Mouse (Mus musculus) adrenal gland, postnatal 36 days (tissue): ENCODE results near the gene Slc47a2. TPM values are rescaled to one million over a fixed set of nuclear protein-coding genes. Genes with fewer than 3 reads are reported as not detected.
"Not testable (repeated sequence)": the region's sequence is repeated elsewhere in the genome, so short reads cannot be mapped to it uniquely, and the experiment has no call there.

Experiments used
- DNase-seq, 2 experiments: peaks; one replicate each; pipeline ENCODE4 v3.0.0; 2021; ENCODE audit warnings: mixed read lengths in 1 of 2
- total RNA-seq, 2 experiments: library from RNA; stranded (reverse); gene quantifications; 2 replicates each; pipeline ENCODE4 v1.2.3; 2021

The Slc47a2 gene
- total RNA-seq, 2 experiments from 2014 or later, result not detected

DNA sequence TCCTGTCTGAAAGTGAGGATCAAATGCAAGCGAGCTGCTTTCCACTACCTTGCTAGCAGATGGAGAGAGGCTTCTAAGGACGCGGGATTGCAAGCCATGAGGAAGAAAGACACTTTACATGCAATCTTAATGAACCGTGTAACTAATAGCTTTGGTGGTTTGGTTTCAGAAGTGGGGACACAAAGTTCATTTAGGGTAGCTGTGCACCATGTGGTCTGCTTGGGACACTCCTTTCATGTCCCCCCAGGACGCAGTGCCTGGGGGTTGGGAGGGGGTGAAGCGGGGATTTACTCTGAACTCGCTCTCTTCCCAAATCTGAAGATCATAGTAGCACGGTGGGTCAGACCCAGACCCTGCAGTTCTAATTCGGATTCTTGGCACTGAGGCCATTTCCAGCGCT is 689 bp downstream of the Slc47a2 start:
- no peak for DNase-seq

DNA sequence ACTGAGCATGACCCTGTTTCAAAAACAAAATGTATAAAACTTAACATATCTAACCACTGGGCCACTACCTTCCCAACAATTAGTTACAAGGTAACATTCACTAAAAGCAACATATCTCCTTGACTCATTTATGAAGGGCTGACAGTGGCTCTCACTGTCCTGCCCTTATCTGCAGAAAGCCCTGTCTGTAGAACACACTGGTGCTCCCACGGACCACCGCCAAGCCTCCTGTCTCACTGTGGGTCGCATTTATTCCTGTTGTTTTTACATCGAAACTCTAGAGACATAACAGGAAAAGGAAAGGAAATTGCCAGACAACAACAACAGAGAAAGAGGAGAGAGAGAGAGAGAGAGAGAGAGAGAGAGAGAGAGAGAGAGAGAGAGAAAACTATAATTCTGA is 1.4 kb downstream of the Slc47a2 start:
- no peak for DNase-seq

GRCm38 (mm10) chr11:61340374-61340773 is 2.3 kb downstream of the Slc47a2 start:
- DNase-seq, result no peak

GRCm38 (mm10) chr11:61337586-61337985 is 5.1 kb downstream of the Slc47a2 start:
- no peak for DNase-seq

GRCm38 (mm10) chr11:61320904-61321687 is 21.6 kb downstream of the Slc47a2 start:
- no peak for DNase-seq

DNA sequence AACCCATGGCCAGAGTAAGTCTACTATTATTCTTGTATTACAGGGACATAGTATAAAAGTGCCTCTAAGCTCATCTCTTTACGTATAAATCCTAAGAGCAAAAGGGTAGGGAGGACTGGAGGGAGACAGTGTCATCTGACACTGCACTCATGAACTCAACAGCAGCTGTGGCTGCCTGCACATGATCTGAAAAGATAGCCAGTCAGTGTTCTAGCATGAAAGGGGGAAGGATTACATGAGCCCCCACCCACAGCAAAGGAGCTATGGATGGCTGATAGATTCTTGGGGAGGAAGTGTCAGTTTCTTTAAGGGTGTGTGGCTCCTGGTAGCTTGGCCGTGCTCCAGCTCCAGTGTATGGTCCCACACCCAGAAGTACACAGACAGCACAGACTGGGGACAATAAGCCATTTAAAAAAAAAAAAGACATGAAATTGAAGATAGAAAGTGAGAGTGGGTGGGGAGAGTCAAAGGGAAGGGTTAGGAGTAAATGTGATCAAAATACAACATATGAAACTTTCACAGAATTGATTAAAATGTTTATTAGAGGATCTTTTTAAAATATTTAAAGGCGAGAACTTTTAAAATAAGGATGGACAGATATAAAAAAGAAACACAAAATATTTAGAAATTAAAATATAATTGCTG is 22.6 kb downstream of the Slc47a2 start:
- no peak for DNase-seq

GRCm38 (mm10) chr11:61319233-61319922 is 23.3 kb downstream of the Slc47a2 start:
- DNase-seq, result no peak

- DNase-seq, result peak; percentile 32 to 65
Observed at GRCm38 (mm10) chr11:61316864-61317263, 25.8 kb downstream of the Slc47a2 start.

DNA sequence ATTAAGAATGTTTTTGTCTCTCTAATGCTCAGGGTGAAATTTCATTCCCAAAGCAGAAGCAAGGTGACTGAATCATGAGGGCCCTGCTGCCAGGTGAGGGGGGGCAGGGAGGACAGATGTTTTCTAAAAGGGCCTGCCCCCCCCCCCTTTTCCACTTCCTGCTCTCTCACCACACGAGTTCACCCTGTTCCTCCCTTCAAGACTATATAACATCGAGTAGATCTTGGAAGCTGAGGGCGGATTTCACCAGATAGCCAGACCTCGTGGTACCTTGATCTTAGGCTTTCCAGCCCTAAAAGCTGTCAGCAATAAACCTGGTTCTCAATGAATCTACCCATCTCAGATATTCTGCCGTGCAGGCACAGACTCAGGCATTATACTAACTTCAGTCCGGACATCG is 32.3 kb downstream of the Slc47a2 start:
- DNase-seq, result no peak

- DNase-seq, result no peak
Observed at GRCm38 (mm10) chr11:61309831-61310230, 32.8 kb downstream of the Slc47a2 start.

DNA sequence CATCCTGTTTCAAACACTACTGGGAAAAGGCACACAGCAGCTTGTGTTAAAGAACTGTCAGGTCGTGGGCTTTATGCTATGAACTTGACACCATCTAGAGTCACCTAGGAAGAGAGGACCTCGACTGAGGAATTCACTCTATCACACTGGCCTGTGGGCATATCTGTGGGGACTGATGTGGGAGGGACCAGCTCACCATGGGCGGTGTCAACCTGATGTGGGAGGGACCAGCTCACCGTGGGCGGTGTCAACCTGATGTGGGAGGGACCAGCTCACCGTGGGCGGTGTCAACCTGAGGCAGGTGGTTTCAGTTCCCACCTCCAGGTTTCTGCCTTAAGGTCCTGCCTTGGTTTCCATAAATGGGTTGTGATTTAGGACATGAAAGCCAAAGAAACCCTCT is 34.9 kb downstream of the Slc47a2 start:
- no peak for DNase-seq

- peak; percentile 31 to 45 for DNase-seq
Observed at GRCm38 (mm10) chr11:61305377-61305776, 37.3 kb downstream of the Slc47a2 start.

DNA sequence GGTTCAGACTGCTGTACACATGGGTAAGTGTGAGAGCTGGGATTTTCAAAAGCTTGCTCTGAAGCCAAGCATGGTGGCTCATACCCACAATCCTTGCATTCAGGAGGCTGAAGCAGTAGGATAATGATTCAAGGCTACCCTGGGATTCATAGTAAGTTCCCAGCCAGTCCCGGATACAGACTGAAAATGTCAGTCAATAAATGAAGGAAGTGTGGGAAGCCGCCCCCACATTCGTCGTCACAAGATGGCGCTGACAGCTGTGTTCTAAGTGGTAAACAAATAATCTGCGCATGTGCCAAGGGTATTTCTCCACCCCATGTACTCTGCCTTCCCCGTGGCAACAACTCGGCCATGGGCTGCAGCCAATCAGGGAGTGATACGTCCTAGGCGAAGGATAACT is 38.1 kb downstream of the Slc47a2 start:
- not testable (repeated sequence) for DNase-seq

GRCm38 (mm10) chr11:61300716-61301392 is 41.8 kb downstream of the Slc47a2 start:
- peak; percentile 30 to 37 for DNase-seq

- DNase-seq, result no peak
Observed at GRCm38 (mm10) chr11:61300205-61300604, 42.5 kb downstream of the Slc47a2 start.

DNA sequence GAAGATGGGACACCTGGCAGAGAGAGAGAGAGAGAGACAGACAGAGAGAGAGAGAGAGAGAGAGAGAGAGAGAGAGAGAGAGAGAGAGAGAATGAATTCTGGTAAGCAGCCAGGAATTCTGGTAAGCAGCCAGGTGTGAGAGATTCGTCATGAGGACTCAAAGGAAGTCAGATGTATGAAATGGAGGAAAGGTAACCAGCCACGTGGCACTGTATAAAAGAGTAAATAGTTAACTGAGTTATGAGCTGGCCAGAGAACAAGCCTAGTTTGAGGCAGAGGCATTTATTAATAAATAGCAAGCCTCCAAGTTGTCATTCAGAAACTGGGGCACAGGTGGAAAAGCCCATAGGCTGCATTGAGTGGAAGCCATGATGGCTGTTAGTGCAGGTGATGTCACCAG is 44.8 kb downstream of the Slc47a2 start:
- DNase-seq, result no peak

GRCm38 (mm10) chr11:61297326-61297725 is 45.3 kb downstream of the Slc47a2 start:
- DNase-seq, result no peak

- no peak for DNase-seq
Observed at GRCm38 (mm10) chr11:61296556-61296955, 46.1 kb downstream of the Slc47a2 start.

- DNase-seq, result no peak
Observed at GRCm38 (mm10) chr11:61295556-61295955, 47.1 kb downstream of the Slc47a2 start.

DNA sequence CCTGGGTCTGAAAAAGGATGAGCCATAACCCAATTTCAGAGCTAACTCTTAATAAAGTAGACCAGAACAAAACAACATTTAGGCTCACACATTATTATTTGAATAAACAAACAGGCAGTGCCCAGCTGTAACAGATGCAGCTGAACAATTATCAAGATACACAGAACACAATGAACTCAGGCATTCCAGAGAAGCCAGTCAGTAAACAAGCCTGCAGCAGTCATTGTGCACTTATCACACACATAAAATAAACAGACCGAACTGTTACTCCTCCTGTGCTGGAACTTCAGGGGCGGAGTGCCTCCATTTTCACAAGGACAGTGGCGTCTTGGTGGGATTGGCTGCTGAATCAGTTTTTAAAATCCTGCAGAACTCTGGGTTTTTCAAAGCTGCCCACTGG is 48.2 kb downstream of the Slc47a2 start:
- no peak for DNase-seq

DNA sequence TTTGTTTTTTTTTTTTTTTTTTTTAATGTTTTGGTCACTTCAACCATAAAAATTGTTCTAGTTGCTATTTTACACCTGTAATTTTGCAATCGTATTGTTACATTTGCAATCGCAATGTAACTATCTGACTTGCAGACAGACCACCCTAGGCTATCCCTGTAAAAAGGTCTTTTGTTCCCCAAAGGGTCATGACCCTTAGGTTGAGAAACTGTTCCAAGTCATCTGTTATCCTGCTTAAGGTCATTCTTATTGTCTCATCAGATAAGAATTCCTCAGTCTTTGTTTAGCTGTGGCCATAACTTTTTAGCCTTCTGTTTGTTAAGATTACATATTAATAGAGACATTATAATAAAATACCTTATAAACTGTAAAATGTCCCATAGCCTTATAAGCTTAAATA is 49.4 kb downstream of the Slc47a2 start:
- no peak for DNase-seq

DNA sequence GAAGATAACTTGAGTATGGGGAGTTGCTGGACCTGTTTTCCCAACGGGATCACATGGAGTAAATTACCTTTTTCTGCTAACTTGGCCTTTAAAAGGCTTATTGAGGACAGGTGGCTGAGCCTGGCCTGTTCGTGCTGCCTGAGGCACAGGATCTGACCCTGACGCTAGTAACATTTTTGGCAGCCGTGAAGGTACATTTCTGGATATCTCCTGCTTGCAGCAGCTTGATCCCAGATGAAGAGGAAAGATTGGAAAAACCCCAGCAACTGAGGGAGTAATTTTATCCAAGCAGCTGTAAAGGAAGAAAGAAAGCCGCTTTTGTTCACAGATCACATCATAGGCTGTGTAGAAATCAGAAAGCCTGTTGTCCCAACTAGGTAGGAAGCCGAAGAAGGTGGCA is 58.3 kb downstream of the Slc47a2 start:
- peak in 1 of 2 experiments; percentile 14 for DNase-seq
